Mouse (Mus musculus): ENCODE data around the gene Atxn2.
"Not testable (repeated sequence)": the region's sequence is repeated elsewhere in the genome, so short reads cannot be mapped to it uniquely, and the experiment has no call there.

Gene Atxn2

DNA sequence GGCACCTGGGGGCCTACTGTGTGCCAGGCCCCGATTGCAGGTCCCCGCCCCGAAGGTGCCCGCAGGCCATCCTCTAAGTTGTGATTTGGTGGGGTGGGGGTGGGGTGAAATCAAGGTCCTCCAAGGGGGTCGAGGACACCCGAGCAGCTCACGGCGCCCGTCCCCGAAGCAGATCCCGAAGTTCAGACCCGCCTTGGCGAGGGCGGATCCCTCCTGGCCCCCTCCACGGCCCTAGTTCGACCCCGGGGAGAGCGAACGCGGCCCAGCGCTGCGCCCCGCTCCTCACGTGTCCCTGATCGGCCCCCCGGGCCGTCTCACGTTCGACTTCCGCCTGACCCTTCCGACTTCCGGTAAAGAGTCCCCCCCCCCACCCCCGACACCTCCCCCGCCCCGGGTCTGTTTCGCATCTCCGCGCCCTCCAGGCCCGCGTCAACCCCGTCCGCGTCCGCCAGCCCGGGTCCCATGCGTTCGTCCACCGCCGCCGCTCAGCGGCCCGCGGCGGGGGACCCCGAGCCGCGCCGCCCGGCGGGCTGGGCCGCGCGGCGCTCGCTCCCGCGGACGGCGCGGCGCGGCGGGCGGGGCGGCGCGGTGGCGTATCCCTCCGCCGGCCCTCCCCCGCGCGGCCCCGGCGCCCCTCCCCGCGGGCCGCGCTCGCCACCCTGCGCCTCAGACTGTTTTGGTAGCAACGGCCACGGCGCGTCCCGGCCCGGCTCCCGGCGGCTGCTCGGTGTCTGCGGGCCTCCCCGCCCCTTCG is at the start of gene Atxn2:
Gene Atxn2, plus strand, starts transcription at position 164 of the 754 bp plus-strand sequence.
- peak; percentile 85 for DNase-seq (ENCODE audit: low read depth, low spot score)

DNA sequence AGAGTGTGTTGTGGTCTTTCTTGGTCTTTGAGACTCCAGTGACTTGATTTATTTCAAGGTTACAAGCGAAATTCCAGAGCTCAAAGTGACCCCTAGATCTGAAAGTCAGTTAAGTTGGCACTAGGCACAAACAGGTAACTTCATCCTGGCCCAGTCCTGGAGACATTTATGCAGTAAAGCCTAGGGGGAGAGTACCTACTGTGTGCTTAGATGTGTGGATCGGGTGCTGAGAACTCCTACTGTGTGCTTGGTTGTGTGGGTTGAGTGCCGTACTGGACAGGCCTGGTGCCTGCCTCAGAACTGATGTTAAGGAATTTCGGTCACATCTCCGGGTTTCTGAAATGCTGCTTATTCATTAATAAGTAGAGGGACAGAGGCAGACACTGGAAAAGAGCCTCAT is 49.6 kb upstream of the Atxn2 start:
- no peak for DNase-seq (ENCODE audit: low read depth, low spot score)

DNA sequence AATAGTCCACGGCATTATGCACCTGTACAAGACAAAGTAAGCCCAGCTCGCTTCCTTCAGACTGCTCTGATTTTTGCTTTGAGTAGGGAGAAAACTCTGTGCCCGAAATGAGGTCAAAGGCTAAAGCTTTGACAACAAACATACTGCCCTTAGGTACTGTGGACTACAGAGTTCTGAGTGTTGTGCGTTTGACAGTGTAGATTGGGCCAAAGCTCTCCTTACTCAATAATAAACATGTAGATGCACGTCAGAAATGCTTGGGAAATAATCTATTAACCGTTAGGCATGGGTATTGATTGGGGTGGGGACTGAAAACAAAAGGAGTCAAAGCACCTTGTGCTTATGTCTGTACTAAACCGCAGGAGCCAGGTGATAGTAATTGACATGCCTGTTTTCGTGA is 47.7 kb upstream of the Atxn2 start:
- no peak for DNase-seq (ENCODE audit: low read depth, low spot score)

DNA sequence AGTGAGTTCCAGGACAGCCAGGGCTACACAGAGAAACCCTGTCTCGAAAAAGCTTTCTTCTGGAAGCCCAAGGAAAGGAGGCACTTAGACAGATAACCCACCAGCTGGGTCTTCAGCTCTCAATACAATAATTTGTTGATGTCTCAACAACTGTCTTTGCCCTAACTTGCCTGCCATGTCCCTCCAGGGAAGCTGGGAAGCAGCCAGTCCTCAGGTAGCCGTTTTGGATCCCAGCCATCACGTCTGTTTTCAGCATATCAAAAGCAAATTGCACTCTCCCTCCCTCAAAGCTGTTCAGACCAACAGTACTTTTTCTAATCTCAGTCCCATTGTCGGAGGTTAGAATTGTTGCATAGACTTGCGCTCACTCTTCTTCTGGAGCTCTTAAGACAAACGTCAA is 47.1 kb upstream of the Atxn2 start:
- no peak for DNase-seq (ENCODE audit: low read depth, low spot score)

DNA sequence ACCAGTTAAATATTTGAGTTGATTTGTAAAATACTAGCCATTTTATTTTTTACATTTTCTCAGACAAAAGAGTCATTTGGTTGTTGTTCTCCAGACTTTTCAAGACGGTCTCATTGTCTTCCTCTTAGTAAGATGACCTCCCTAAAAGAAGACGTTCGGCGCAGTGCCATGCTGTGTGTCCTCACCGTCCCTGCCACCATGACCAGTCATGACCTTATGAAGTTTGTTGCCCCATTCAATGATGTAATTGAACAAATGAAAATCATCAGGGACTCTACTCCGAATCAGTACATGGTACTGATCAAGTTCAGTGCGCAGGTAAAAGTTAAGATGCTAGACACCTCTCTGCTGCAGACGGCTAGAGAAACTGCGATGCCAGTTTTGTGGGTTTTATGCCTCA is 46.2 kb upstream of the Atxn2 start:
- no peak for DNase-seq (ENCODE audit: low read depth, low spot score)

DNA sequence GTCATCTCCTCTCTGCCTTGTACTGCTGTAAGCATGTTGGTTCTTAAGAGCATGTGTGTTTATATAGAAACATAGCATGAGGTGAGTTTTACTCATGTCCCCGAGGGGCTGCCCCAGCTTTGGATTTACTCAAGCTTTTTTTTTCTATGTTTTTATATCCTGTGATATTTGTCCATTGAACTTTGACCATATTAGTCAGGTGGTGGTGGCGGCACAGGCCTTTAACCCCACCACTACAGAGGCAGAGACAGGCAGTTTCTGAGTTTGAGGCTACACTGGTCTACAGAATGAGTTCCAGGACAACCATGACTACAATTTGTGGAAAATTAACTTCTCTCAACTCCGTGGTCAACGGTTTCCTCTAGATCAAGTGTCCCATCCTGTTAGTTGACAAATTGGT is 44.1 kb upstream of the Atxn2 start:
- DNase-seq (ENCODE audit: low read depth, low spot score) = no peak

DNA sequence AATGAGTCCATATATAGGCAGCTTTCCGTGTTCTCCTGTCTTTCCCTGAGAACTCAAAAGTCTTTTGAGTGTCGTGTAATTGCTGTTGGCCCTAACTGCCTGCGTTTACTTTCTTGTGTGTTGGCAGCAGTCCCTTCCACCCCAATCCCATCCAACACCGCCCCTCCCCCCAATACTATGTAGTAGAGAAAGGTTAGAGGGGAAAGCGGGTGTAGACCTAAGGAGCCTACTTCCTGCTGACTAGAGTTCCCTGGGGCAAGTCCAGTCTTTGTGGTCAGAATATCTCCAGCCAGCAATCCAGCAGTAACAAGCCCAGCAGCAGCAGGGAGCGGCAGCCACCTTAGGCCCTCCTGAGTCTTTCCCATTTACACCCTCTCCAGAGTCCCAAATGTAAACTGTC is 42.7 kb upstream of the Atxn2 start:
- DNase-seq (ENCODE audit: low read depth, low spot score) = no peak

DNA sequence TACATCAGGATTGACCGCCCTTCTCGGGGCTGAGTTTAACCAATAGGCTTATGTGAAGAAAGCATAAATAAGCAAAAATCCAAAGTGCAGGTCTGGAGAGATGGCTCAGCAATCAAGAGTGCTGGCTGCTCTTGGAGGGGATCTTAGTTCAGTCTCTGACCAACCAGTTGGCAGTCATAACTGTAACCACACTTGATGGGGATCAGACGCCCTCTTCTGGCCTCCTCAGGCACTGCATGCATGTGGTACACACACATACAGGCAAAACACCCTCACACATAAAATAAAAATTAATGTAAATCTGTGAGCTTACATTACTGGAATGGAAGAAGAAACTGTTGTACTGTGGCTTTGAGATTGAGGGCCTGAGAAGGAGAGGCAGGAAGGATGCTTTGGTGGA is 40.7 kb upstream of the Atxn2 start:
- DNase-seq (ENCODE audit: low read depth, low spot score) = no peak

DNA sequence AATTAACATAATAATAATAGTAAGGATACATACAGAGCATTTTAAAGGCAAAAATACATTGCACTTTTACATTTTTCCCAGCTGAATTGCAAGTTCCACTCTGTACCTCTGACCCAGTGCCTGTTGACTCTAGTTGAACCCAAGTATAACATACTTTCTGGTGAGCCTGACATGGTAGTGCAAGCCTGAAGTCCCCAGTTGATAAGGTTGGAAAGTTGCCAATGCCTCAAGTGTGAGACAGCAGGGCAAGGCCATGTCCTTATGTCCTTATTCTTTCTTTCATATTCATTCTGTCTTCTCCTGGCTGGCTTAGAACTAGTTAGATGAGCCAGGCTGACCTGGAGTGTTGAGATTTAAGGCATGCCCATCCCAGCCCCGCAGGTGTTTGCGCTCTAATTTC is 28.9 kb upstream of the Atxn2 start:
- no peak for DNase-seq (ENCODE audit: low read depth, low spot score)

DNA sequence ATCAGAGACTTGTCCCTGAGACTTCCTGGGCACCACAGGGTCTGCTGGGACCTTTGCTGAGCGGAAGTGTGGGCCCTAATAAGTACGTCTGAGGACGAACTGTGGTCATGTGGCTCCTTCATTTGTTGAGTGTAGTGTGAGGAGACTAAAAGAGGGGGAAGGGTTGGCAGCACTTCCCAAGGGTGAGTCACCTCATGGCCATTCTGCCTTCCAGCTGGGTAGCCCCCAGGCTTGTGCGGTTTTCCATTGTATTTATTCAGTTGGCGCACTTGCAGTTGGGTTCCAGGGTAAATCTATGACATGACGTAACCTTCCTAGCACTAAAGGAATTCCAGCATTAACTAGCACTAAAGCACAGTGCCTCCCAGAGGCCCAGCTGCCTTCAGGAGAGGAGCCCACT is 25.6 kb upstream of the Atxn2 start:
- DNase-seq (ENCODE audit: low read depth, low spot score) = no peak

DNA sequence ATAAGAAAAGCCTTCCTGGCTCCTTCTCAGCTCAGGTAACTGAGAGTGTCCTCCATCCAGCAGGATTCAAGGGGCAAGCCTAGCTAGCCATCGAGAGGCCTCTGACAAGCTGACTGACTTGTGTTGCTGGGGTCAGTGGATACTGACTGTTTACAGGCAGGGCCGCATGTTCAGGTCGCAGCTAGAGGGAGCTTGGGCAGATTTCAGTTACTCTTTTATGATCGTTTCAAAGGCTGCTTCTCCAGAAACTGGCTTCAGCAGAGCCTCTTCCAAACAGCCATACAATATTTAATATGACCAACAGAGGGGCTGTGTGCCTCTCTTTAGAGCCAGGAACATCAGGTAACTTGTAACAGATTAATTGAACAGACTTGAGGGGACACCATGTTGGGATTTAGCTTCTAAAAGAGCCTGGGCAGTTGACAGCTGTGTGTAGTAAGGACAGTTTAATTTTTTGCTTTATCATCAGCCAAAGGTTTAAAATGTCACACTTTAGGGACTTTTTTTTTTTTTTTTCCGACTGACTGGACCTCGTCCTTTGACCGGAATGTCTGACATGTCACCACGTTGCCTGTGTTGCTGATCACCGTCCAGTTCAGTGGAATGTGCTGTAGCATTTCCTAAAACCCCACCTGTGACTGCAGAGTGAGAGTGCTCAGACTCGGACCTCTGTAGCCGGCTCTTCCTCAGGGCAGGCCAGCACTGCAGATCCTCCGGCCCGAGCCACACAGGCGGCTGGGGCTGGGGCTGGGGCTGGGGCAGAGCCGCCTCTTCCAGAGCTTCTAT is 24.8 kb upstream of the Atxn2 start:
- DNase-seq (ENCODE audit: low read depth, low spot score) = no peak

DNA sequence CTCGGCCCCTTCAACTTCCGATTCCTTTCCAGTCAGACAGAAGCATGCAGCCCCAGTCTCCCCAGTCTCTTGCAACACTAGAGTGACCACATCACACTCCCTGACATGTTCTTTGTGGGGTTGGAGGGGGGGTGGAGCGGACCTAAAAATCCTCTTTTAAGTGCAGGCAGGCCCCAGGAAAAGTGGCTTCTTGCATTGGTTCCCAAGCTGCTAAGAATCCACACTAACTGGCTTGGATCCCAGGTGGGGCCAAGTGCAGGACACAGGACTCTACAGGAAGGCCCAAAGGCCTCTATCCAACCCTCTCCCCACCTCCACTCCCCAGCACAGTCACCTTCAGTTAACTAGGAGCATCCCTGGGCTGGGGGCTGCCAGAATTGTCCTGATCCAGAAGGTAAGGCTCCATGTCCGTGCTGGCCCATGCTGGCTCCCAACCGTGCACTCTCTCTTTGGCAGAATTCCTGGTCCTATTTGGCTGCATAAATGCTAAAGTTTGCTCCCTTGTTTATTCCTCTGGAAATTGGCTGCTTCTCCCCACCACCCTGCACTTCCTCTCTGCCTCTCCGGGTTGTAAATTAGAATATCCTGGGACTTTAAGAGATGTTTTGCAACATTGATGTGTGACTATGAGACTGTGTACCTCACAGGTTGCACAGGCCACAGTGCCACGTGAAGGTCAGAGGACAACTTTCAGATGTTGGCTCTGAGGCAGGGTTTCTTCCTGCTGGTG is 20.5 kb upstream of the Atxn2 start:
- no peak for DNase-seq (ENCODE audit: low read depth, low spot score)

DNA sequence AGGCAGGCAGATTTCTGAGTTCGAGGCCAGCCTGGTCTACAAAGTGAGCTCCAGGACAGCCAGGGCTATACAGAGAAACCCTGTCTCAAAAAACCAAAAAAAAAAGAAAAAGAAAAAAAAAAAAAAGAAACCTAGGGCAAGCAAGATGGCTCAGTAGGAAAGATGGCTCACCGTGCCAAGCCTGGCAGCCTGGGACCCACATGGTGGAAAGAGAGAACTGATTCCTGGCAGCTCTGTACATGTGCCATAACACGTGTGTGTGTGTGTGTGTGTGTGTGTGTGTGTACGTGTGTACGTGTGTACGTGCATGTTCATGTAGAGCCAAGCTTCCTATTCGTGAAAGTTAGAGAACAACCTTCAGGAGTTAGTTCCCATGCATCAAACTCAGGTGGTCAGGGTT is 19.7 kb upstream of the Atxn2 start:
- DNase-seq (ENCODE audit: low read depth, low spot score) = not testable (repeated sequence)

DNA sequence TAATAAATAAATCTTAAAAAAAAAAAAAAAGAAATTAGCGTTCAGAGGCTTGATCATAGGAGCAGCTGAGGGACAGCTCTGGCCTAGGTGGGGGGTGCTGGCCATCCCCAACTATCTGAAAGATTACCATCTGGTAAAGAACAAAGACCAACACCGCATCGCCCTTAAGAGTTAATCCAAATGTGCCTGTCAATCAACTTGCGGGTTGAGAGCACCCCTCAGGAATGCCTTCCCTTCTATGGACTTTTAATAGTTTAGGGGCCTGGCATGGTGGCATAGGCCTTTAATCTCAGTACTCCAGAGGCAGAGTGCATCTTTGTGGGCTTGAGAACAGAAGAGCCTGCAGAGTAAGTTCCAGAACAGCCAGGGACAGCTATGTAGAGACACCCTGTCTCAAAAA is 18.2 kb upstream of the Atxn2 start:
- no peak for DNase-seq (ENCODE audit: low read depth, low spot score)

DNA sequence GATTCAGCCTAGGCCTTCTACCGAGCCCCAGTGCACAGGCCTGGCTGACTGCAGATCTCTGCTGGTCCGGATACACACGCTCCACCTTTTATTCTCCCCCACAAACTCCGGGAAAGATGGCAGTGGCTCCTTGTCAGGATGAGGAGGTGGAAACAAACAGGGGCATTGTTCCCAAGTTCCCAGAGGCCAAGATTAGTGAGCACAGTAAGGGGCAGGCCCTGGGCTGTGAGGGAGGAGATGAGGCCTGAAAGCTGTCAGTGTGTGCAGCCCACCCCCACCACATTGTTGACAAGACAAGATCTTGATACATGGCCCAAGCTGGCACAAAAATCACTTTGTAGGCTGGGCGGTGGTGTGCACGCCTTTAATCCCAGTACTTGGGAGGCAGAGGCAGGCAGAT is 14.4 kb upstream of the Atxn2 start:
- no peak for DNase-seq (ENCODE audit: low read depth, low spot score)

DNA sequence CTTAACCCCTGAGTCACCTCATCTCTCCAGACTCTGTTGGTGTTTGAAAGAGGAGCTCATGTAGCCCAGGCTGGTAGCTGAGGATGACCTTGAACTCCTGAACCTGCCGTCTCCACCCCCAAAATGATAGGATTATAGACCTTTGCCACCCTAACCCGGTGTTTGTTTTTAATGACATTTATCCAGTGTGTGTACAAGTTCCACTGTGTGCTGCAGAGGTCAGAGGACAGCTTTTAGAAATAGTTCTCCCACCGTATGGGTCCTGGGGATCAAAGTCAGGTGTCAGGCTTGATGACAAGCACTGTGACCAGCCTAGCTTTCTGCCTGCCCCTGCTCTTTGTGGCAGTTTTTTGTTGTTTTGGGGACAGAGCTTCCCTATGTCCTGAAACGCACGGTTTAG is 11.2 kb upstream of the Atxn2 start:
- no peak for DNase-seq (ENCODE audit: low read depth, low spot score)

DNA sequence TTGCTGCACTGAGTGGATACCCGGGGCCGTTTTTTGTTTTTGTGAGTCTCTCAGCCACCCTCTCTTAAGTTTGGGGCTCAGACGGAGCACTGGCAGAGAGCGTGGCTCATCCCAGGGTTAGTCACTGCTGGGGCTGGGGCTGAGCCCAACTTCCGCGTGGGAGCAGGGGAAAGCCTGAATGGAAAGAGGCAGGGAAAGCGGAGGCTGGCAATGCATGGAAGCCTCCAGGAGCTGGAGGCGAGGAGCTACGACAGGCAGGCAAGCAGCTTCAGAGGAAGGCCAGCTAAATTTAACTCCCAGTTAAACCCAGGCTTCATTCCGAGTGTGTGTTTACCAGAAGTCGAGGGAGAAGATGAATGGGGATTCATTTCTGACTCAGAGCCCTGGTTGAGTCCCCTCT is 10.6 kb upstream of the Atxn2 start:
- DNase-seq (ENCODE audit: low read depth, low spot score) = no peak

DNA sequence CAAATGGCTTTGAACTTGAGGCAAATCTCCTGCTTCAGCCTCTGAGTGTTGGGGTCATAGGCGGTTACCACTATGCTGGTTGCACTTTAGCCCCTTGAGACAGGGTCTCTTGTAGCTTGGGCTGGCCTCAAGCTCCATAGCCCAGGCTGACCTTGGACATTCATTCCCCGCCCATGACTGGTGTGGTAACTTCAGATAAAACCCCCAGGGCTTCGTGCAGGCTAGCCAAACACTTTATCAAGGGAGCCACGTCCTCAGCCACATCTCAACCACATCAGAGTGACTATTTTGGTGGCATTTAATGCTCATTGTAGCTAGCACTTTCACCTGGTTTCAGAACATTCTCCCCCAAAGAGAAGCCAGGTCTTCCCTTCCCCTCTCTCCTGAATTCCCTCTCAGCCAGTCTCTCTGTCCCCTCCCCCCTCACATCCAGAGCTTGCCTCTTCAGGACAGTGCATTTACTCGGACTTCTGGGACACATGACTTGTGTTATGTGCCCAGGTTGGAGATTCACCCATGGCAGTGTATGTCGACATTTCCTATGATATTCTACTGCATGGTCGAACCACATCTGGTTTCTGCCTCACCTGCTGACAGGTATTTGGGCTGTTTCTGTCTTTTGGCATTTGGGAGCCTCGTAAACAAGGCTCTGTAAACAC is 9.9 kb upstream of the Atxn2 start:
- DNase-seq (ENCODE audit: low read depth, low spot score) = no peak

DNA sequence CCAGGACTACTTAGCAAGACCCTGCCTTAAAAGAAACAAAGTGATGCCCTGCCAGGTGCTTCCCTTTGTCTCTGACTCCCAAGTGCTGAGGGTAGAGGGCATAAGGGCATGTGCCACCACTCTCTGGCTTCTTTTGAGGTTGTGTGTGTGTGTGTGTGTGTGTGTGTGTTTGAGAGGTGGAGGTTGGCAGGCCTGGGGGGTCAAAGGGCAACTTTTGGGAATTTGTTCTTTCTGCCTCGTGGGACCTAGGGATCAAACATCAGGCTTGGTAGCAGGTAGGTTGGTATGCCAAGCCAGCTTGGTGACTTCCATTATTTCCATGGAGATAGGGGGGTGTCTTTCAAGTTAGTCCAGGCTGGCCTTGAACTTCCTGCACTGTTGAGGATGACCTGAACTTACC is 7.8 kb upstream of the Atxn2 start:
- DNase-seq (ENCODE audit: low read depth, low spot score) = no peak

DNA sequence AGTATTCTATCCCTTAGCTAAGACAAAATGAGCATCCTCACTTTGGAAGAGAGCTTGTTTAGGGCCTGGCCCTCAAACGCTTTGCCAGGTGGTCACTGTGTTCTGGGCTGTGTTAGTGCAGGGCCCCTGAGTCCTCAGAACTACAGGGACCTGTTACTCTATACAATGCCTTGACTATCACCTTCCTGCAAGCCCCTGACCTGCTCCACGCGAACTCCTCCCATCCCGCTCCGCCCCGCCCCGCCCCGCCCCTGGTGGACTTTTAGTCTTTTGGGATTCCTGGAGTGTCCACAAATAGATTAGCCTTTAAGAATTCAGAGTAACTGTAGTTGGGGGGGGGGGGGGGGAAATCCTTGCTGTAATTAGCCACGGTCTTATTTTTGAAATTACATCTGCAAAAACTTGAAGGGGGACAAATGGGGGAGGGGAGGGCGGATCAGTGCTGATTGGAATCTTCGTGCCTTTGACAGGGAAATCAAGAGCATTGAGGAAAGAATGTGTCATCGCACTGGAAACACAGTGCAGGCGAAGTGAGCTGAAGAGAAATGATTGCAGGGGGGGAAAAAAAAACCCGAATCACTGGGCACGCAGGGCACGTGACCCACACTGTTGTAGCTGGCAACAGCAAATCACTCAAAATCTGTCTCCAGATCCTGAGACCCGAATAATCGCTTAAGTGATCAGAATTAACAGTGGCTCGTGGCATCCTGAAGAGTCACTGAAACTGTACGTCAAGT is 6.5 kb upstream of the Atxn2 start:
- DNase-seq (ENCODE audit: low read depth, low spot score) = peak; percentile 11

DNA sequence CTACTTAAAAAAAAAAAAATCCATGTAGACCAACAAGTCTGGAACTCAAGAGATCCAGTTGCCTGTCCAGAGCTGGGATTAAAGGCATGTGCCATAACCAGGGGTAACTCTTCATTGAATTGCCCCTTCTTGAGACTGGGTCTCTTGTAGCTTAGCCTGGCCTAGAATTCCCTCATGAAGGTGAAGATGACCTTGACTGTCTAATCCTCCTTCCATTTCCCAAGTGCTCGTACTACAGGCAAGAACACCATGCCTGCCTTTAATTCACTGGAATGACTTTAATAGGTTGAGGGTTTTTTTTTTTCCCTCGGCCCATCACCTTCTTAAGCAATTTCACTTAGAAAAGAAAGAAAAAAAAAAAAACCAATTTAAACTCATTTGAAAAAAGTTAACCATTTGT is 735 bp upstream of the Atxn2 start:
- no peak for DNase-seq (ENCODE audit: low read depth, low spot score)

DNA sequence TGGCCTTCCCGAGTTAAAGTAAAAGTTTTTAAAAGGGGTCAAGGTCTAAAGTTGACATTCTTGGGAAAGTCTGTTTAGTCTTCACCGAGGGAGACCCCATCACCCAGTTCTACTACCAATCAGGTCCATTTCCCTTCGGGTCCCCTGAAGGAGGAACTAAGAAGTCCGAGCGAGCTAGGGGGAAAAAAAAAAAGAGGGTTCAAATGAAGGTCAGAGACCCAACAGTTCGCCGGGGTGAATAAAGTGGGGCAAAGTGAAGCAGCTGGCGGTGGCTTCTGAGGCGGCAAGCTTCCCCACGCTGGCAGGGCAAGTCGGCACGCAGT is 325 bp upstream of the Atxn2 start:
- DNase-seq (ENCODE audit: low read depth, low spot score) = peak; percentile 59
